Mouse (Mus musculus) layer of hippocampus, adult 18-20 months (tissue): Measurements from ENCODE around the gene Dnmt3a. TPM values are rescaled to one million over a fixed set of nuclear protein-coding genes. Genes with fewer than 3 reads are reported as not detected.

ENCODE experiments used
- DNase-seq, 2 experiments: peaks; one replicate each; pipeline ENCODE4 v3.0.0; 2022; ENCODE audit warnings: low spot score in 2 of 2
- total RNA-seq, 2 experiments: library from RNA; stranded (reverse); gene quantifications; 2 replicates each; pipeline ENCODE4 v1.2.3; 2021

Gene Dnmt3a
- total RNA-seq, 2 experiments from 2014 or later: 65.3 to 69.4 TPM

- DNase-seq: no peak
Measured at GRCm38 (mm10) chr12:3817566-3817965, 11.8 kb downstream of the Dnmt3a start.

DNA sequence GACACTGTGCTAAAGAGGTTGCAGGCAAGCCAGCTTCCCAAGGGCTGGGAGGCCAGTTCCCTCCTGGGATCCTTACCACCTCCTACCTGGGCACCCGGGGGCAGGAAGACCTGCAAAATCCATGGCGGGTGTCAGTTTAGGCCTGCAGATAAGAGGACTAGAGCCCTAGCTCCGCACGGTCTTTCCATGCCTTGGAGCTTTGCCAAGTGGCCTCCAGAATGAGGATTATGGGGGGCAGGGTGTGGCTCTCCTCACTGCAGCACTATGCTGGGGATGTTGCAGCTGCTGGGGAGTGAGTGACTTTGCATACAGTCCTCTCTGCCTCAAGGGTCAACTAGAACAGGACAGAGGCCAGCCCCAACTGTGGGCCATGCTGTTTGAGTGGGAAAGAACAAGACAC is 14.1 kb downstream of the Dnmt3a start:
- no peak for DNase-seq

DNA sequence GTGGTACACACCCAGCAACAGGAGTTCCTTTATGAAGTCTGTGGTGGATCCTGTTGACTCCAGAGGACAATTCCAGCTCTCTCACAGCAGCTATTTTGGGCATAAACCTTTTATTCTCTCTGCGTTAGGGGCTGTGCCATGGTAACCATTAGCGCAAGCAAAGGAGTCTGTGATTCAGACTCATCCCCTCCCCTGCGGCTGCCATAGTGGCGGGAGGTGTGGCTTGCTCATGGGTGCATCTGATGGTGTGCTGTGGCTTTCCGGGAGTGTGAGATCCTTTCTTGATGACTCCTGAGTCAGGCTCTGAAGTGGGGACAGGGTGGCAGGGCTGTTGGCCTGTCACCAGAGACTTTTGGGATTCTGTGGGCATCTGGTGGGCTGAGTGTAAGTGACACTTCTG is 17.6 kb downstream of the Dnmt3a start:
- peak; percentile 56 to 64 for DNase-seq

DNA sequence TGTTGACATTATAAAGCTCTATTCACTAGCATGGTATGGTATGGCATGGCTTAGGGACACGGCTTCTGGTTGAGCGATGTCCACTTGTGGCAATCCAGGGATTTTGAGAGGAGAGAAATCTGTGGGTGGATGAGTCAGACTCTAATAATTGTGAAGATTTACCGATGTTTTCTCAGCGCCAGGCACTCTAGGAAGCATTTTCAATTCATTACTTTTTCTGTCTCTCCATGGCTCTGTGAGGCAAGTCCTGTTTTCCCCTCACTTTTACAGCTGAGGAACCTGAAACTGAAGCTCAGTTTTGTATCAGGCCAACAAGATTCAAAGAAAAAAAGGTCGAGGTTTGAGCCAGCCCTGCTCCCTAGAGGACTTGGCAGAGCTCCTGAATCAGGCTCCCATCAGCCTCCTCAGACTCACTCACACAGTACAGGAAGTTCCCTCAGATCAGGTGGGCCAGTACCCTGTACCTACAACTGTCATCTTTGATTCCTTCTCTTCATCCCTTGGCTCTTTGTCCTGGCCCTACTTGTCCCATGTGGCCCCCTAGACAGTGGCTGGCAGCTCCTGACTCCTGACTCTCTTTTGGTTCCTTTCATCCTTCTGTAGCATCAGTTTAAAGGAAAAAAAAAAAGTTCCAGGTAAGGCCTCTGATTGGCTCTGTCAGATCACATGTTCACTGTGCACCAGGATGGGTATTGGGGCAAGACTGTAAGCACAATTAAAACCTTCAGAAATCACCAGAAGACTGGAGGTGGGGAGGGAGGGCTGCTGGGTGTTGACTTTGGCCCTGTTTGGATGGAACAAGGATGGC is 19.3 kb downstream of the Dnmt3a start:
- no peak for DNase-seq

- no peak for DNase-seq
Measured at GRCm38 (mm10) chr12:3825714-3826080, 19.9 kb downstream of the Dnmt3a start.

- DNase-seq: no peak
Measured at GRCm38 (mm10) chr12:3827771-3828170, 22.0 kb downstream of the Dnmt3a start.

- no peak for DNase-seq
Measured at GRCm38 (mm10) chr12:3833059-3833760, 27.4 kb downstream of the Dnmt3a start.

DNA sequence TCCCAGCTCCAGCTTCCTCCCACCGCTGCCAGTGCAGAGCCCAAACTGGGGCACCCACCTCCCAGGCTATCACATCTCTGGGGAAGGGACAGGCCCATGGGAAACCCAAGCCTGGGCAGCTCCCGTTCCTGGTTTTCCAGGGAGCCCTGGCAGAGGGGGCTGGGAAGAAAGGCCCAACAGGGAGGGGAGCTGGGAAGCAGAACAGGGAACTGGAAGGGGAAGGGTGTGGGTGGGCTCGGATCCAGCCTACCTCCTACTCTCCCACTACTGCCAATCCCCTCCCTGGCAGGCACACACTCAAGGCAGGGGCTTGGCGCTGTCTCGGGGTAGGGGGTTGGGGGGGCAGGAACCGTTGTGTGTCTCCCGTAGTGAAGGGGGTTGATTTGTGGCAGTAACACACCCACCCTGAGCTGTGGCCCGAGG is 28.1 kb downstream of the Dnmt3a start:
- DNase-seq: peak; percentile 74 to 84

- no peak for DNase-seq
Measured at GRCm38 (mm10) chr12:3834373-3835314, 28.8 kb downstream of the Dnmt3a start.

GRCm38 (mm10) chr12:3835576-3835975 is 29.8 kb downstream of the Dnmt3a start:
- DNase-seq: no peak

DNA sequence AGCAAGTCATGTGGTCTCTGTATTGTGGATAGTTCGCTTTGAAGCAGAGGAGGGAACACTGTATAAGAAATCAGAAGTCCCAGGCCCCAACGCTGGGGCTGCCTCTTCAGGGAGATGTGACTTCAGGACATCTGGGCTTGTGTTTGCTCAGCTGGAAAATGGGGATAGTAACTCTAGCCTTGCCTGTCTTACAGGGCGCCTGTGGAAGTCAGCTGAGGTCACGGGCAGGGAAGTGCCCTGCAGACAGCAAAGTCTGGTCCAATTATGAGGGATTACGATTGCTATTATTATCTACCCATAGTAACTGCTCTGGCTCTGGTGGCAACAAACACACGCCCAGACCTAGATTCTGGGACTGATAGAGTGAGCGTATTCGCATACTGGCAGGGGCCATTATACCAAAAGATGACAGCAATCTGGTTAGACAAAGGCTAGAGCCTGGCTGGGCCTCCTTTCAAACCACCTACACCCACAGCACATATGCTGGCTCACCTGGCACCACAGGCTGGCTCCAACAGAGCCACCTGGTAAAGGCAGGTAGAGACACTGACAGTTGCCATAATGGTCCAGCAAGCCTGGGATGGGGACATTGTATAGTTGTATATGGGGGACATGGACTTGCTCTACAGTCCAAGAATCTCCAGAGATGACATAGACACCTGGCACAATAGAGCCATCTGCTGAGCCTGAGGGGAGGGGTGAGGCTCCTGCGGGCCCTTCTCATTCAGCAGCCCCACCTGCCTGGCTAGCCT is 31.4 kb downstream of the Dnmt3a start:
- DNase-seq: no peak

- DNase-seq: no peak
Measured at GRCm38 (mm10) chr12:3838009-3838408, 32.2 kb downstream of the Dnmt3a start.

DNA sequence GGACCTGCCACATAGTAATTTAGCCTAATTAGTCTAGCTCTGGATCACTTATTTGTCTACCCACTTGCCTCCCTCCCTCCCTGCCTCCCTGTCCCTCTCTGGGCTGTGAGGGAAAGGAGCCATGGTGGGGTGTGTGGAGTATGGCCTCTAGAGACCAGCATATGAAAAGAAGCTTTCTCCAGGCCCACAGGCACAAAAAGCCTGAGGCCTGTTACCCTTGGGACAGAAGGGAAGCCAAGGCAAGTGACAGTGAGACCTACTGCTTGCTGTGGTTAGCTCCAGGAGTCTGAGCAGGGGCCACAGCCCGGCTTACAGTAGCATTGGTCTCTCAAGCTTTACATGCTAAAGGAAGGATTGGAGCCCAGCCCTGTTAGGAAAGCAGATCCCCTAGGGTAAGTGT is 33.9 kb downstream of the Dnmt3a start:
- DNase-seq: no peak

GRCm38 (mm10) chr12:3841121-3841520 is 35.3 kb downstream of the Dnmt3a start:
- DNase-seq: no peak

- no peak for DNase-seq
Measured at GRCm38 (mm10) chr12:3842843-3843242, 37.0 kb downstream of the Dnmt3a start.

DNA sequence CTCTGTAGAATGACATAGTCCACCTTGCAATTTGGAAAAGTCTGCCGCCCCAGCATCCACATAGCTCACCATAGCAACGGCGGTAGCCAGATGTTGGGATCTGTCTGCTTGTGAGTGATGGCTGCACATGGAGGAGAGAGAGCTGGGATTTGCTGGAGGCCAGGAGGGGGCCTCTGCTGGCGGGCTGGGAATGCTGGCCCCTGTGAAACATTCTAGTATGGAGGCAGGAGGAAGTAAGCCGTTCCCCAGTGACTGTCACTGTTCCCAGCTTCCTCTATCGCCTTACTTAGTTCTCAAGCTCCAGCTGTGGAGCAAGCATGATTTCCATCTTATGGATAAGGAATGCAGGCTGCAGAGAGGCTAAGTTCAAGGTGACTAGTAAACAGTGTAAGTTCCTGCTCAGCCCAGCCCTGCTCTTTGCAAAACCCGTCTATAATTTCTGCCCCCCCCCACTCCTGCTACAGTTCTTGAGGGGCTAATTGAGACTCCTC is 37.6 kb downstream of the Dnmt3a start:
- no peak for DNase-seq

DNA sequence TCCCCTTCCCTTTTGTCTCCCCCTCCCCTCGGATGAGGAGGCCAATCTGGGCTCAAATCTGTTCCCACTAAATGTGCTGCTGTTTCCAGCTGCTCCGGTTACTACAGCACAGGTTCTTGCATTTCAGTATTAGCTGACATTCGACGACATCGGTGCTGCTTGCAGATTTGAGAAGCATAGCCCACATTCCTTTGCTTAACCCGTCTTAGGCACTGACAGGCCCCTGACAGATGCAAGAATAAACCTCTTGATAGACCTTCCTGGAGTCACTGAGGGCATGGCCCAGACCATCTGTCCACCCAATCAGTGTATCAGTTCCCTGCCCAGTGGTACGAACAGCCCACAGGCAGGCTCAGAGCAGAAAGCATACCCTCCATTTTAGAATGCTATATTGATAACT is 38.1 kb downstream of the Dnmt3a start:
- no peak for DNase-seq

- no peak for DNase-seq
Measured at GRCm38 (mm10) chr12:3844335-3844734, 38.5 kb downstream of the Dnmt3a start.

DNA sequence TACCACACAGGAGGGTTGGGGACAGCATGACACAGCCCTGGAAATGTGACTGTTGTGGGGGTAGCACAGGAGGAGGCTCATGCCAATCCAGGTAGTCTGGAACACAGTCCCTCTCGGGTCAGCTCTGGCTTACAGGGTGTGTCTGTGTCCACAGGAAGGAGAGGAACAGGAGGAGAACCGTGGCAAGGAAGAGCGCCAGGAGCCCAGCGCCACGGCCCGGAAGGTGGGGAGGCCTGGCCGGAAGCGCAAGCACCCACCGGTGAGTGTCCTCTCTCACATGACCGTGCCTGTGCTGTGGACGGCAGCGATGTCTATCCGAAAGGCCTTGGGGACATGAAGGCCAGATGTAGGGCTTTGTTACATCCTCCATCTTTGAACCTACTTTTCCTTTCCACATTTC is 43.7 kb downstream of the Dnmt3a start:
- no peak for DNase-seq

DNA sequence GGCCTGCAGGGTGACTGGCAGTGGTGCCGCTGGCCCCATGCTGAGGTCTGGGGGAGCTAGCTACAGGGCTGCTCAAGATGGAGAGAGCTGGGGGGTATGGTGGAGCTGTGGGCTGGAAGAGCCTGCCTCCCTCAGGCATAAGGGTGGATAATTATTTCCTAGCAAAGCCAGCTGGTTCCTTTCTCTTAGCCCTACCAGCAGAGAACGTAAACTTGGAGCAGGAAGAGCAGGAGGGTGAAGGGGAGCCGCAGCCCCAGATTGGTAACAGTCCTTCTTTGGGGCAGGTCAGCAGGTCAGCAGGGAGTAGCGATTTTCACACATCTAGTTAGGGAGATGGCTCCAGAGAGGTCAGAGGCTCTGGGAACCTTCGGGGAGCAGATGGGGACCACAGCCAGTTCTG is 44.4 kb downstream of the Dnmt3a start:
- DNase-seq: no peak

DNA sequence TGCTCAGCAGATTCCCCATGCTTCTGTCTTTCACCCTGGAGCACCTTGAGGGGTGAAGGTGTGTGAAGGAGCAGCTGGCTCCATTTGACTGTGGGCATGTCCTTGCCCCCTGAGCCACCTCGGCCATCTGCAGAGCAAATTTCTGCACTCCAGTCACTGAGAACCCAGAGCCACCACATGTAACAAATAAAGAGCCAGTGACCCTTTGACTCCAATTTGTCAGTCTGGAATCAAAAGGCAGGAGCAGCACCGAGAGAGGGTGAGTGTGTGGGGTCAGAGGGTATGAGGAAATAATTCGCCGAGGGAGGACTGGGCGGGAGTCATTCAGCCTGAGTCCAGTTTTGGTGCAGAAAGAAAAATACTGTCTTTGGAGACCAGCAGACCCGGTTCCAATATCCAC is 44.9 kb downstream of the Dnmt3a start:
- DNase-seq: no peak
